Mouse (Mus musculus) spleen, adult 2 months (tissue): Measurements from ENCODE around the gene Sf3b5. TPM values are rescaled to one million over a fixed set of nuclear protein-coding genes. Genes with fewer than 3 reads are reported as not detected.

Experiments used
- DNase-seq, 2 experiments: peaks; one replicate each; pipeline versions ENCODE4 v3.0.0 to v3.0.0-alpha.2; 2012 to 2021; ENCODE audit warnings: low spot score in 2 of 2, low read depth in 1 of 2
- H3K27ac ChIP-seq: fragments of 200-500 bp; 2 replicates; pipeline ENCODE4 v1.5.1; 2012; ENCODE audit warnings: low read length, inconsistent platforms; ENCODE audit not compliant: insufficient read depth
- H3K27me3 ChIP-seq: fragments of 200-500 bp; 2 replicates; pipeline ENCODE4 v1.6.1; 2012; ENCODE audit warnings: mild to moderate bottlenecking, moderate library complexity, low read length, inconsistent platforms; ENCODE audit not compliant: control insufficient read depth, insufficient read depth
- H3K36me3 ChIP-seq: fragments of 200-500 bp; 2 replicates; pipeline ENCODE4 v1.6.1; 2012; ENCODE audit warnings: mild to moderate bottlenecking, low read length, inconsistent platforms; ENCODE audit not compliant: control insufficient read depth, insufficient read depth
- H3K4me1 ChIP-seq: fragments of 200-500 bp; 2 replicates; pipeline ENCODE4 v1.6.1; 2011; ENCODE audit warnings: inconsistent platforms; ENCODE audit not compliant: control insufficient read depth, insufficient read depth, insufficient read length
- H3K4me3 ChIP-seq: fragments of 200-500 bp; 2 replicates; pipeline ENCODE4 v1.5.1; 2011; ENCODE audit warnings: mild to moderate bottlenecking, inconsistent platforms; ENCODE audit not compliant: insufficient read depth, insufficient read length; ENCODE audit errors: extremely low read depth
- CTCF ChIP-seq: fragments of 200-500 bp; IDR thresholded peaks from 2 replicates; pipeline ENCODE4 v1.5.1; 2011; ENCODE audit warnings: mild to moderate bottlenecking, inconsistent platforms; ENCODE audit not compliant: insufficient read depth, insufficient read length, insufficient replicate concordance; ENCODE audit errors: extremely low read depth
- POLR2A ChIP-seq: fragments of 200-500 bp; IDR thresholded peaks from 2 replicates; pipeline ENCODE4 v1.6.1; 2011; ENCODE audit warnings: low read depth, low read length, inconsistent platforms
- WGBS: fragments of 180-500 bp; shearing (Covaris S2); methylation state at CpG from one replicate; pipeline ENCODE4 v1.1.7; 2018; 5-methylcytosine and 5-hydroxymethylcytosine counted together
- polyA plus RNA-seq: library from polyadenylated mRNA; depleted of rRNA; stranded (reverse); fragments of >200 nt; gene quantifications from 2 replicates; pipeline ENCODE4 v1.2.3, GENCODE M21; 2012; rRNA removed

The Sf3b5 gene
- polyA plus RNA-seq, 1 experiment, result 30.6 TPM

DNA sequence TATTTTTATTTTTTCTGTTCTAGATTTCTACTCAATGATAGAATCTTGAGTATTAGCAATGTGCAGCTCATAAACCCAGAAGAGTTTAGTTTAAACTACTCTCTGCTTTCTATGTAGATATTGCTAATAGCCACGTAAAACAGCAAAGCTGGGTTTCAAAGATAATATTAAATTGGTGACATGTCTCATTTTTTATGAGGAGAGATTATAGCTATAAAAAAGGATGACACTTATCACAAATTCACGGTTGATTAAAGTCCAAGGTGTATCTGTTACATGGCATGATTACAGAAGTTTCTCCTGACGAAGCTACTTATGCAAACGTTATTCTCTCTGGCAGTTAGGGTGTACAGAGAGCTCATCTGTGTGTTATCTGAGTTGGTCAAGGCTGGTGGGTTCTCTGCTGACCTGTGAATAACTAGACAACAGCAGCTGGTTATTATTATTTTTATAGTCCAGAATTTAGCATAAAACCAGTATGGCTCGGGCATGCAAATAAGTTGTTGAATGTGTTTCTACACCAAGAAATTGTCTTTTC lies 34.6 kb downstream of the Sf3b5 start:
- TF ChIP-seq CTCF (no peak), POLR2A (no peak)
- no peak for DNase-seq
- Histone ChIP-seq H3K4me1 (no peaks in the 10 kb centered on the region), H3K4me3 (no peak overlapping the region), H3K27ac (no peak overlapping the region), H3K27me3 (no peaks in the 10 kb centered on the region), H3K36me3 (no peaks in the 10 kb centered on the region)
- 86% methylated on average over 5 of the region's 5 CpGs for WGBS

DNA sequence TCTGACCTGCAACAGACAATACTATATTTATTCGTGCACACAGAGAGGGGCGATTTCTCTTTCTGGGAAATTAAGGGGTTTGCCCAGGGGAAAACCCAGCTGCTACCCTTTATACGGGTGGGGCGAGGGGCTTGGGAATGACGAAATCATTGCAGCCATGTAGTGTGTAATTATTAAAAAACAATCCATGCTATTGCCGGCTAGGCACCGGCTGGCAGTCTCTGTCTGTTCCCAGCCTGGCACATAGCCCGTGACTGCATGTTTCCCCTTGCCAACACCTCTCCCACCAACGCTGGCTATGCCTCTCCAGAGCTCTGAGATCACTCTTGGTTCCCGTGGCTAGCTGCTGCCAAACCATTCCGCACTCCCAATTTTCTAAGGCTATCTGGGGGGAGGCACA lies 39.5 kb downstream of the Sf3b5 start:
- H3K4me3 ChIP-seq, result no peak overlapping the region
- 86% methylated on average over 11 of the region's 11 CpGs for WGBS
- DNase-seq, result no peak
- no peak overlapping the region for H3K27ac ChIP-seq
- no peaks in the 10 kb centered on the region for H3K4me1 ChIP-seq
- H3K36me3 ChIP-seq, result no peaks in the 10 kb centered on the region
- TF ChIP-seq CTCF, result no peak
- TF ChIP-seq POLR2A, result no peak
- no peaks in the 10 kb centered on the region for H3K27me3 ChIP-seq

DNA sequence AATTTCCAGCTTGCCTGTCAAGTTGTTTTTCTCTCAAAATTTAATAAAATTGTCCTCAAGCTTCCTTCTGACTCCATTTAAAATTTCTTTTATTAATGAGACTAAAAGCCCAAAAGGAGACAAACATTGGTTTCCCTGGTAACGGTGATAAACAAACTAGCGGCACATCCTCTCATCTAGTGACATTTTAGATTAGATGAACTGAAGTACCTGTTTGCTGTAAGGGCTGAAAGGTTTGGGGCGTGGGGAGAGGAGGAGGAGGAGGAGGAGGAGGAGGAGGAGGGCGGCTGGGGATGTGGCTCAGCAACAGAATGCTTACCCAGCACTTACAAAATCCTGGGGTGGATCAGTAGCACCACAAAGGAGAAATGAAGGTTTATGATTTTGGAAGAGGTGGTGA lies 42.7 kb downstream of the Sf3b5 start:
- H3K36me3 ChIP-seq, result no peaks in the 10 kb centered on the region
- no peaks in the 10 kb centered on the region for H3K4me1 ChIP-seq
- H3K27me3 ChIP-seq, result no peaks in the 10 kb centered on the region
- TF ChIP-seq CTCF, result no peak
- no peak for TF ChIP-seq POLR2A
- 72% methylated on average over 4 of the region's 4 CpGs for WGBS
- no peak for DNase-seq
- no peak overlapping the region for H3K4me3 ChIP-seq
- no peak overlapping the region for H3K27ac ChIP-seq

DNA sequence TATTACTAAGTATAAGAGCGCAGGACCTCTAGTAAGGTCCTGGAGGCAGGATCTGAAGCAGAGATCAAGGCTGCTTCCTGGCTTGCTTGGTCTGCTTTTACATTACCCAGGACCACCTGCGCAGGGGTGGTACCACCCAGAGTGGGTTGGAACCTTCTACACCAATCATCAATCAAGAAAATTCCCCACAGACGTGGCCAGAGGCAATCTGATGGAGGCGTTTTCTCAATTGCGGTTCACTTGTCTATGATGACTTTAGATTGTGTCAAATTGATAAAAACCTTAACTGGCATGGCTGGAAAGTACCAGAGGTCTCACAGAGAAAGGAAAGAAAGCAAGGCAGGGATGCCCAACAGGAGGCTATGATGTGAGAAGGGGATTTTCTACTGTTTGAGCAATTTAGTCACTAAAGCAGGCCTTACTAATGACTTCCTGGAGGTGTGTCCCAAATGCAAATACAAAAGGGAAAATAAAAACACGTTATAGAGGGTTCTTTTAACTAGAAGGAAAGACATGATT lies 51.8 kb downstream of the Sf3b5 start:
- TF ChIP-seq POLR2A, result no peak
- no peak for TF ChIP-seq CTCF
- Histone ChIP-seq H3K4me3 (no peak overlapping the region), H3K27me3 (no peaks in the 10 kb centered on the region), H3K36me3 (no peaks in the 10 kb centered on the region), H3K4me1 (no peaks in the 10 kb centered on the region), H3K27ac (no peak overlapping the region)
- whole genome bisulfite sequencing, result 84% methylated on average over 6 of the region's 6 CpGs
- DNase-seq, result no peak

Other genes starting within 250 kb of the Sf3b5 start
- 13.2 and 14.9 TPM in 2 replicates for gene Utrn, start 136.0 kb upstream of the Sf3b5 start, polyA plus RNA-seq
- 14.6 and 18.0 TPM in 2 replicates for gene Stx11, start 41.0 kb upstream of the Sf3b5 start, polyA plus RNA-seq
- gene Plagl1, start 55.2 kb downstream of the Sf3b5 start, polyA plus RNA-seq, result 1.1 and 1.4 TPM in 2 replicates
- not detected in 2 replicates for gene Zc2hc1b, start 172.7 kb downstream of the Sf3b5 start, polyA plus RNA-seq
- 6.6 and 8.6 TPM in 2 replicates for gene Ltv1, start 187.8 kb downstream of the Sf3b5 start, polyA plus RNA-seq